Mouse (Mus musculus): ENCODE data around the gene Cbx3. TPM values are rescaled to one million over a fixed set of nuclear protein-coding genes. Genes with fewer than 3 reads are reported as not detected.
"Not testable (repeated sequence)": the region's sequence is repeated elsewhere in the genome, so short reads cannot be mapped to it uniquely, and the experiment has no call there.

The Cbx3 gene
- total RNA-seq, 2 experiments from 2014 or later, result 292 to 426 TPM

DNA sequence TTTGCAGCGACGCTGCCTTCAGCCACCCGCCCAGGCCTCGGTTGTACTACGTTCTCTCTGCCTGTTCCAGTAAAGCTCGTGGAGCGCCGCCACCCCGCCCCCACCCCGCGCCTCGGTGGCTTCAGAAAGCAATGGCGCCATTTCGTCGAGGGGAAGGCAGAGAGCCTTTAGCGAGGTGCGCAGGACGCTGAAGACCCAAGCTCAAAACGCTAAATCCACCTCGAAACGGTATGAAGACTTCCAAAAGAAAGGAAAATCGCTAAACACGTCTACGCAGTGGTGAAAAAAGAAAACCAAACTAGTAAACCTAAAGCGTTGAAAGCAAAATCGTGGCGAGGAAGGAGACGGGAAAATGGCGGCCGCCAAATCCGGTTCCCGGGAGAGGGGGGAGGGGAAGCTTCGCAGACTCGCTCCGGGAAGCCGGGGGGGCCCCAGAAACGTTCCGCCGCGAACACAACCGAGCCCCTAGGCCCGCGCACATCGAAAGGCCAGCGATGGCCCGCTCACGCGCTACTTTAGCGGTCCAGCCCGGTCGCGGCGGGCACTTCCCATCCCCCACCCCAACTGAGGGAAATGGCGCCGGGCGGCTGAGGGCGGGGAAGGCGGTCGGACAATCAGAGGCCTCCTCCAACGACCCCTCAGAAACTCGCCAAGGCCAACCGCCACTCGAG lies 1.1 kb upstream of the Cbx3 start:
- peak; percentile 21 for ATAC-seq (replicated peaks; ENCODE audit: poor library complexity)

DNA sequence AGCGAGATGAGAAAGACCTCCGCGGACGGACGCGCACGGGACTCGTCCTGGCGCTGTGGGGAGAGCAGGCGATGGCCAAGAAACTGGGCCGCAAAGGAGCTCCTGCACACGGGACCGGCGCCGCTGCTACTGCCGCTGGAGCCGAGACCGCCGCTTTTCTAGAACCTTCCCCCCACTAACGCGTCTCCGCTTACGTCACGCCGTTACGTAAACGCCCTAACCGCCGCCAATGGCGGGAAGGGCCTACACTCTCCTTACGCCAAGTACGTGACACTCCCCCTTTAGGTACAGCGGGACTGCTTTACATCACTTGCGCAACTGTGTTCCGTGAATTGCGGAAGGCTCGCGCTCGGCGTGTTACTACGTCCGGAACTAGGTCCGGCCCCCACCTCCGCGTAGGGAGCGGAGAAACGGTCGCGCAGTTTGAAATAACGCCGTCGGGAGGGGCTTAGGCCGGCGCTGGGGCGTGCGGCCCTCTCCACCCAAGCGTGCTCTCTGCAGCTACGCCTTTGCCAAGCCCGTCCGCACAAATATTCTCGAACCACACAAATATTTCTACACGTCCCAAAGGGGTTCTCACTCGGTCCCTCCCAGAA lies 347 bp upstream of the Cbx3 start, which contains the start of gene Hnrnpa2b1:
TSS of gene Hnrnpa2b1 (minus strand) at position 180 of the 596 bp plus-strand sequence.
- peak; percentile 76 for ATAC-seq (replicated peaks; ENCODE audit: poor library complexity)

DNA sequence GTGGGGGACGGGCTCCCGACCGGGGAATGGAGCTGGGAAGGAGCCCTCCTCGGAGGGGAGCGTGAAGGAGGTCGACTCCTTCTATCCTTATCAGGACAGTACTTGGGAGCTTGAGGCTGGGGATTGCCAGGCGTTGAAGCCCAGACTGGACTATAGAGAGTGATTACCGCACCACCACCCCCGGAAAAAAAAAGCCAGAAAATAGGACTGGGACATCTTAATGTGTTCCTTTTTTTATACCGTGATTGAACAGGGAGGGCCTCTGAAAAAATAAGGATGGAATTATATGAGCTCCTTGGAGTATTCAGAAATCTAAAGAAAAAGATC lies 982 bp downstream of the Cbx3 start:
- ATAC-seq (replicated peaks; ENCODE audit: poor library complexity), result no peak

DNA sequence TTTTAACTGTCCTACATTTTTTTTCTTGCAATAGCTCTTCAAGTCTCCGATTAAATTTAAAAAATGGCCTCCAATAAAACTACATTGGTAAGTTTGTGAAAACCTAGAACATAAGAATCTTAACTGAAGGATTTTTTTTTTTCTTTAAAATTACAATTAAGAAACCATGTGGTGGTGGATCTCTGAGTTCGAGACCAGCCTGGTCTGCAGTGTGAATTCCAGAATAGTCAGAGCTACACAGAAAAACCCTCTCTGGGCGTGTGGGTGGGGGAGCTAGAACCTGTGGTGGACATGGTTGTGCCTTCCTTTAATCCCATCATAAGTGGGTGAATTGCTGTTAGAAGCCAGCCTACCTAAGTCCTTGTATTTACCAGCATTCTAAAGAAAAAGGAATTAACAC lies 1.6 kb downstream of the Cbx3 start:
- no peak for ATAC-seq (replicated peaks; ENCODE audit: poor library complexity)

DNA sequence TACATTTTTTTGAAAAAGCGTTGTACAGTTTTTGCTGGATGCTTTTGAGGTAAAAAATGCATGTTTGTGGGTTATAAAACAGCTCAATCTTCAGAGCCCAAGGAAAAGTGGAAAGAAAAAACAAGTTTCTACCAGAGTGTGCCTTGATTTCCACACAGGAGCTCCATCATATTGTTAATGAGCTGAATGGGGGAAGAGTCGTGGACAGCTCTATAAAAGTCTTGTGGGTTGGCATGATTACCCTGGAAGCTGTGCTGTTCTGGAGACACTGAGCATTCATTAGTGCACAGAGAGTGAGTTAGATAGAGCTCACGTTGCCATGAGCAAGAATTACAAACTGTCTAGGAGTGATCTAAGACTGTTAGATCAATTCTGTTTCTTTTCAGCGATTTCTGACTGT lies 2.1 kb downstream of the Cbx3 start:
- no peak for ATAC-seq (replicated peaks; ENCODE audit: poor library complexity)

GRCm38 (mm10) chr6:51479136-51479731 lies 9.1 kb downstream of the Cbx3 start:
- ATAC-seq (replicated peaks; ENCODE audit: poor library complexity), result peak; percentile 93

DNA sequence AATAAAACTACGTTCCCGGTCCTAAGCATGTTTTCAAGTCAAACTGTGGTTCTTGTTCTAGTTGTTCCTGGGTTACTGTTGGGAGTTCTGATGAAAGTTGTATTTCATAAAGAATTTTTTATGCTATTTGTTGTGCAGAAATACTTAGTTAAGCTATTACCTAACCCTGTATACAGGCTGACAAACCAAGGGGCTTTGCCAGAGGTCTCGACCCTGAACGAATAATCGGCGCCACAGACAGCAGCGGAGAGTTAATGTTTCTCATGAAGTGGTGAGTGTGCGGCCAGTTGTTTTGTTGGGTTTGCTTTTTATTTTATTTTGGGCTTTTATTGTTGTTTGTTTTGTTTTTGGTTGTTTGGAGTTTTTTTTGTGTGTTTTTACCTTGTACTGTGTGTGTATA lies 11.4 kb downstream of the Cbx3 start:
- ATAC-seq (replicated peaks; ENCODE audit: poor library complexity), result no peak

GRCm38 (mm10) chr6:51483861-51484260 lies 13.7 kb downstream of the Cbx3 start:
- ATAC-seq (replicated peaks; ENCODE audit: poor library complexity), result no peak

GRCm38 (mm10) chr6:51484556-51484955 lies 14.4 kb downstream of the Cbx3 start:
- not testable (repeated sequence) for ATAC-seq (replicated peaks; ENCODE audit: poor library complexity)

DNA sequence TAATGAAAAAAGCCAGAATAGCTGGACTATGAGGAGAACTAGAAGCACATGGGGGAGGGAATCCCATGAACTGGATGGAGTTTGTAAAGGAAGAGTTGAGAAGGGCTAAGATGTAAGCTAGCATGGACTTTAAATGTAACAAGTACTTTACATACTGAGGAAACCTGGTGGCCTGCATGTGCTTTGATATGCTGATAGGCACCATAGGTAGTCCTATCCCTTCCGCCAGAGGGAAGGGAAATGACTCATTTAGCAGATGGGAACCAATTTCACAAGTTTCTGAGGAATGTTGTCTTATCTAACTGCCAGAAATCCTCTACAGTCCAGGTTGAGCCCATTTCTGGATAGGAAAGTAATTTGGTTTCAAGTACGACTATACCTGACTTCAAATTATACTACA lies 15.5 kb downstream of the Cbx3 start:
- ATAC-seq (replicated peaks; ENCODE audit: poor library complexity), result peak; percentile 44; the same call in 1 of the 2 replicates

GRCm38 (mm10) chr6:51486076-51486710 lies 16.0 kb downstream of the Cbx3 start:
- ATAC-seq (replicated peaks; ENCODE audit: poor library complexity), result 0 out of 2 replicates have a peak, but pooled peaks have one; percentile 14

GRCm38 (mm10) chr6:51486731-51487130 lies 16.6 kb downstream of the Cbx3 start:
- ATAC-seq (replicated peaks; ENCODE audit: poor library complexity), result no peak

DNA sequence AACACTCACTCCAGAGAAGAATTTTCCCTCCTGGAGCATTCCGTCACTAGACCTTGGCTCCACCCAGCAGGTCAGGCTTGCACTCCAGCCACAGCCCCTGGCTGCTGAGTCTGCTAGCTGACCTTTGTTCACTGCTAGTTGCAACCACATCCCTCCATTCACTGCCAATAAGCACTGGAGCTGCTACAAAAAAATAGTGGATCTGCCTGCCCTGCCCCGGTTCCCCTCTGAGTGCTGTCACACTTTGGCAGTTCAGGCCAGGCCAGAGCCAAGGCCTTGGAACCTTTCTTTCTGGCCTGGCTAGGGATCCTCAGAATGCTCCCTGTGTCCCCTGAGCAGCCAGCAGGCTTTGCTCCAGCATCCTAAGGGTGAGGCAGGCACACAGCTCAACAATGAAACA lies 19.6 kb downstream of the Cbx3 start:
- no peak for ATAC-seq (replicated peaks; ENCODE audit: poor library complexity)

DNA sequence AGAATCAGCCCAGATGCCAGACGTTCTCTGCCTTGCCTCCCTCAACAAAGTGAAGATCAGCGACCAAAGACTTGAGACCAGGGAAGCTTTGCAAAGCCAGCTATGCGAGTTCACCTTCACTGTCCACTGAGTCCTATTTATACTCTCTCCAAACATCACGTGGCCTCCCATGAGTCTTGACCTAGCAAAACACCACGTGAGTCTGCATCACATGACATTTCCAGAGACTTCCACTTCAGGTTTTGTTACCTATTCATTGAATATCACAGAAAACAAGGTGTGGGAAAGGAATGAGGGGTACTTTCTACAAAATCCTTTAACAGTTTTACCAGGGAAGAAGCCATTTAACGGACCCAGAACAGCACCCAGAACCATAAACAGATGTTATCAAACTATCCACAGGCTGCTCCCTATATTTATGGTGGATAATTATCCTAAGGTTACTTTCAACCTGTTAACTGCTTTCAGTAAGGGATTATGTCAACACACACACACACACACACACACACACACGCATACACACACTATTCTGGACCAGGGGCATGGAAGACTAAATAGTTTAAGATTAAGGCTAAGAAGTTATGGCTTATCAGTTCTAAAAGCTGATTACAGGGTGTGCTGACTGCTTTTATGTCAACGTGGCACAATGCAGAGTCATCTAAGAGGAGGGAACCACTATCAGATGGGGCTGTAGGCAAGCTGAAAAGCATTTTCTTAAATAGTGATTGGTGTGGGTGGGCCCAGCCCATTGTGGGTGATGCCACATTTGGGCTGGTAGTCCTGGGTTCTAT lies 27.4 kb downstream of the Cbx3 start:
- peak; percentile 42; the same call in 1 of the 2 replicates for ATAC-seq (replicated peaks; ENCODE audit: poor library complexity)

DNA sequence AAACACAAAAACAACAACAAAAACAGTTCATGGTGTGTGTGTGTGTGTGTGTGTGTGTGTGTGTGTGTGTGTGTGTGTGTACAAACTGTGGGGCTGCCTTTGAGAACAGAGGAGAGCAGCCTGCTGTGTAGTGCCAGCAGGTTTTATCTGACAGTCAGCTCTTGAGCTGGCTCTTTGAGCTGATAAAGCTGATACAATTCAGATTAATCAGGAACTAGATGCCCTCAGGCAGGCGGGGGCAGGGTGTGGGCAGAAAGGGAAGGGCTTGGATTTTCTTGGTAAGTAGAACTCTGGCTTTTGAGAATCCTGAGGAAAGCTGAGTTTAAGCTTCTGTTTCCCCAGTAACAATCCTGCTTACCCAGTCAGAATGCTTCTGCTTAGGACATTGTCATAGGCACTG lies 35.5 kb downstream of the Cbx3 start:
- ATAC-seq (replicated peaks; ENCODE audit: poor library complexity), result no peak

- ATAC-seq (replicated peaks; ENCODE audit: poor library complexity), result no peak
Observed at GRCm38 (mm10) chr6:51507556-51507955, 37.4 kb downstream of the Cbx3 start.

GRCm38 (mm10) chr6:51508750-51509648 lies 38.8 kb downstream of the Cbx3 start:
- peak; percentile 98 for ATAC-seq (replicated peaks; ENCODE audit: poor library complexity)

DNA sequence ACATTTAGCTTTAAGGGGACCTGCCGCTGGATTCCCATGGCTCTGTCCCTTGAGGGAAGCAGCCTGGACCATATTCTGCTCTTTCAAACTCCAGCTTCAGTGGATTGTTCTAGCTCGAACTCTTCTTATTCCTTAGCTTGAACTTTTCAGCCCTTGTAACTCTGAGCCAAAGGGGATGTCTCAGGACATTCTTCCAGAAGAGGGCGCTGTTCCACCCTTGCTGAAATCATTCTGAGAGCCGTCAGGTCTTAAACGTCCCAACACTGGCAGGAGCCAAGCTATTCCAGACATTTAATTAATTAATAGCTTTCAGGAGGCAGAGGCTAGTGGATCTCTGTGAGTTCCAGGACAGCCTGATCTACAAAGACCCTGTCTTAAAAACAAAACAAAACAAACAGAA lies 39.9 kb downstream of the Cbx3 start:
- peak; percentile 84 for ATAC-seq (replicated peaks; ENCODE audit: poor library complexity)

DNA sequence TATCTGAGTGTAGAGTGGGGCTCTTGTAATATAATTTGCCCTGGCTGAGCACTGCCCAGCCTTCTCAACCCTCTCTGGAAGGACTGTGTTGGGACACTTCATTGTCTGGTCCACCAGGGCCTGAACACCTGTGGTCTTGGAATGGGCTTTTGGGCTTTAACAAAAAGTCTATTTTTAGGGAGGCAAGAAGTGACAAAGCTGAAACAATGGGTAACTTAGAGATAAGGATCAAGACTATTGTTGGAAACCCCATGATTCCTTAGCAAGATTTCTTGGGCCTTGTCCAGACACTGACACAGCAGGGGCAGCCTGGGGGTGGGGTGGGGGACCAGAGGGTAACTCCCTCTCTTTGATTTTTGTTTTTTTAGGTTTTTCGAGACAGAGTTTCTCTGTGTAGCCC lies 40.8 kb downstream of the Cbx3 start:
- ATAC-seq (replicated peaks; ENCODE audit: poor library complexity), result no peak

DNA sequence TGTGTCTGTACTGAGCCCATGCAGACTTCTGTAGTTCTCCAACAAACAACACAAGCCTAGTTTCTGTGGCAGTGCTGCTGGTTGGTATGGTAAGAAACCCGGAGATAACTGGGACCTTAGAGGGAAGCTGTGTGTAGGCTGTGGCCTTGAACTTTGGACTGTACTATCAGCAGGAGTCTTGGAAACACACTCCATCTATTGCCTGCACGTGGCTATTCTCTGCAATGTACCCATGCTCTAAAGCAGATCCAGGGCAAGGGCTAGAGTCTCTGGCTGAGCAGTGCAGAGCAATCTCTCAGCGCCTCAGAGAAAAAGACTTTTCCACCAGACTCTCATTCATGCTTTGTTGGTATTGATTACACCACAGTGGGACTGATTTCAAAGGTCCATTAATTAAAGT lies 43.6 kb downstream of the Cbx3 start:
- ATAC-seq (replicated peaks; ENCODE audit: poor library complexity), result no peak
